Mouse (Mus musculus) thymus, postnatal 0 days (tissue): Measurements from ENCODE around the gene Nenf. TPM values are rescaled to one million over a fixed set of nuclear protein-coding genes. Genes with fewer than 3 reads are reported as not detected.

ENCODE experiments used
- DNase-seq: peaks from one replicate; pipeline ENCODE4 v3.0.0-alpha.2; 2015; ENCODE audit warnings: low spot score
- polyA plus RNA-seq: library from polyadenylated mRNA; unstranded; fragments of >200 nt; fragmentation: Nextera tagmentation; extraction: Ambion mirVana; gene quantifications from 2 replicates; pipeline ENCODE4 v1.2.1, GENCODE M21; 2015

Nenf gene
- polyA plus RNA-seq, 1 experiment from 2014 or later = 47.2 TPM

GRCm38 (mm10) chr1:191283110-191284040, 34.6 kb downstream of the Nenf start:
- no peak for DNase-seq

GRCm38 (mm10) chr1:191282319-191282718, 35.7 kb downstream of the Nenf start:
- DNase-seq = no peak

GRCm38 (mm10) chr1:191281171-191281570, 36.8 kb downstream of the Nenf start:
- no peak for DNase-seq

DNA sequence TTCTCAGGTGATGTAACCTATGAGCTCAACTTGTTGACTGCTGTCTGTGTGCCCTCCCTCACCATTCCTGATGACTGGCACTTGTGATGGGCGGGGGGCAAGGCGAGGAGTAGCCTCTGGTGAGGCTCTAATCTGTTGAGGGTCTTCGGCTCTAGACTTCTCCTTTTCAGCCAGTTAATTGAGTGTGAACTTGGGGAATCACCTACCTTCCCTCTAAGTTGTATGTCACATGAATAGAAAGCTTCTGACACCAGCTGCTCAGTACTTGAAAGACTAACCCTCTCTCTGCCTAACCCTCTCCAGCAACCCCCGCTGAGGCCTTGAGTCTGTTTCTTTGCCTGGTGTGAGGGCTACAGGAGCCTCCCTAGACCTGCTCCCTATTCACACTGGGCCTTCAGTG, 39.7 kb downstream of the Nenf start:
- no peak for DNase-seq

GRCm38 (mm10) chr1:191277549-191278059, 40.4 kb downstream of the Nenf start:
- DNase-seq = no peak

DNA sequence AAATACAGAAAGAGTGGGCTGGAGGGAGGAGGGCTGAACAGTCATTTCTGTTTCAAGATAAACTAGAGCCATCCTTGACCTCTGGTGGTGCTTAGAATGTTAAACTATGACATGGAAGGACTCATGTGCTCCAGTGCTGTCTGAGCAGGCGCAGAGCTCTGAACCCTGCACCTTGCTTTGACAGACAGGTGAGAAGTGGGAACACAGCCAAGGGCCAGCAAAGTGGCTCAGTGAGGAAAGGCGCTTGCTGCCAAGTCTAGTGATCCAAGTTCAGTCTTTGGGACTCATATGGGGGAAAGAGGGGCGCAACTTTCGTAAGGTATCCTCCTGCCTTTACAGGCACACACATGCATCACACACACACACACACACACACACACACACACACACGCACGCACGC, 41.8 kb downstream of the Nenf start:
- DNase-seq = no peak

GRCm38 (mm10) chr1:191275527-191275926, 42.5 kb downstream of the Nenf start:
- peak; percentile 67 for DNase-seq

GRCm38 (mm10) chr1:191272660-191273059, 45.3 kb downstream of the Nenf start:
- DNase-seq = no peak

GRCm38 (mm10) chr1:191269648-191269952, 48.4 kb downstream of the Nenf start:
- DNase-seq = no peak

GRCm38 (mm10) chr1:191268797-191269647, 49.0 kb downstream of the Nenf start:
- no peak for DNase-seq

DNA sequence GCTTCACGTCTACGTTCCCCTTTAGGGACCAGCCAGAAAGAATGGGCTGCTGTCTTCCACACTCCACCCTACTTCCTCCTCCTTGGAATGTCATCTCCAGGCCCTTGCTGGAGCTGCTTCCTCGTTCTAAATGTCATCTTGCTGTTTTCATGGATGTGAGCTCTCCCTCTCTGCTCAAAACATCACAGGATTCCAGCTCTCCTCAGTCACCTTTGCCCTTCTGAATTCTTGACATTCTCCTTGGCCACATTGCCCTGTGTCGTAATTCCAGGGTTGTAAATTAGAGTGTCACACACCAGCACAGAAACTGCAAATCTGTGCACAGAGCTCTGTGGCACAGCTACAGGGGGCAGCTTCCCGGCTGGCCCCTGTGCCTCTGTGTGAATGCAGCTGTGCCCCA, 50.1 kb downstream of the Nenf start:
- DNase-seq = no peak

DNA sequence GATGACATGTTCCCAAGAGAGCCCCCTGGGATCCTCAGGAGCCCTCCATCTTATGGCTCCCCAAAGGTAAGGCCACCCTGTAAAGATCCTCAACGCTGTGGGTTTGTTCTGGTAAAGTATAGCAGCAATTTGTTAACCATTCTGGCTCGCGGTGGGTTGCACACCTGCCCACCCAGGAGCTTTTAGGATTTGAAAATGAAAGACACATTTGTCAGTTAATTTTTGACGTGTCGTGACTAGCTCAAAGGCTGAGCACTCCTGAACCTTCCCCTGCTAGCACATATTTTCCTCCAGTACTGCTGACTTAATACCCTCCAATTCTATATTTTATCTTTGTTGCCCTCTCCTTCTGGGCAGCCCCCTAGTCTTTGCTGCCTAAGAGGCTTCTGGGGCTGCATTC, 50.8 kb downstream of the Nenf start:
- DNase-seq = no peak

GRCm38 (mm10) chr1:191263471-191263870, 54.5 kb downstream of the Nenf start:
- DNase-seq = no peak

DNA sequence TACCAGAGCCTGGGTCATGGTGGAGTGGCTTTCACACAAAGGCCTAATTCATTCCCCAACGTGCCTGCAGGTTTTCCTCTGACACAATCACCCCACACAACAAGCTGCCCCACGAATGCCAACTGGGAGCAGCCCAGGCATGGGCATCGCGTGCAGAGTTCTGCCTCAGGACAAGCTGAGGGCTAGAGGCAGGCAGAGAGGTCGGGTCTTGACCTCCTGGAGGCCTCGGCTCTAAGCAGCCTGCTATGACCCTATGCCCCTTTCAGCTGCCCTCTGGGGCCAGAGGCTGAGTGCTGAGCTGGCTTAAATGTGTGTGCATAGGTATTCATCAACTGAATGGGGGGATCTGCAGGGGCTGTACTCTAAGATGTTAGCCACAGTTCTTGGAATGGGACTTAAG, 56.1 kb downstream of the Nenf start:
- no peak for DNase-seq

DNA sequence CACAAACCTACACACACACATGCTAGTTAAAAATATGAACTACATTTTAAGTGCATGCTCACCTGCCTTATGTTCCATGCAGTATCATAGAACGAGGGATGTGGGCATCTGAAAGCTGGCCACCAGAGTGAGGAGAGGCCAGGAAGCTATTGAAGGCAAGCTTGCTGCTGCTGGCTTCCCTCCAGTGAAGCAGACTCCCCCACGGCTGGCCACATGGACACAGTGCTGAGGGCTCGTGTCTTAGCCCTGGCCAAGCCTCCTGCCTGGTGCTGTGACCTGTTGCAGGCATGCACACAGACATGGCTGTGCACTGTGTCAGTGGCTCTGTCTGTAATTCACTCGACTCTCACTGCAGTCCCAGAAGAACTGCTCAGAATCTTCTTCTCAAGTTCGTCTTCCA, 58.3 kb downstream of the Nenf start:
- DNase-seq = no peak

- peak; percentile 62 for DNase-seq
Measured at GRCm38 (mm10) chr1:191259121-191259520, 58.9 kb downstream of the Nenf start.

- no peak for DNase-seq
Measured at GRCm38 (mm10) chr1:191258521-191258920, 59.5 kb downstream of the Nenf start.

DNA sequence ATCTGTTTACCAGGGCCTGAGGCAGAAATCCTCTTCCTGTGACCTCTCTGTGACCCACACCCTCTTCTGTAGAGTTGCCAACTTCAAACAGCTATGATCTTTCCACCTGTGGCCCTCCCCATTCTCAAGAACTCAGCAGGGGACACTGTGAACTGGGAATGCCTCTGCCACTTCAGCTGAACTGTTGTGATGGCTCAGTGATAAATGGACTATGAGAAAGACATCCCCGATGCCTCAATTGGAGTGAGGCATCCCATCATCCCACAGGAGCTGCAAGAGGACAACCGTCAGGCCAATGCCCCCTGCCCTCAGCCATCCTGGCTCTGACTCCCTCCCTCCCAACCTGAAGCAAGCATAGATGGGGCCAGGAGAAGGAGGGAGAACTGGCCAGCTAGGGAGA, 60.0 kb downstream of the Nenf start:
- no peak for DNase-seq

DNA sequence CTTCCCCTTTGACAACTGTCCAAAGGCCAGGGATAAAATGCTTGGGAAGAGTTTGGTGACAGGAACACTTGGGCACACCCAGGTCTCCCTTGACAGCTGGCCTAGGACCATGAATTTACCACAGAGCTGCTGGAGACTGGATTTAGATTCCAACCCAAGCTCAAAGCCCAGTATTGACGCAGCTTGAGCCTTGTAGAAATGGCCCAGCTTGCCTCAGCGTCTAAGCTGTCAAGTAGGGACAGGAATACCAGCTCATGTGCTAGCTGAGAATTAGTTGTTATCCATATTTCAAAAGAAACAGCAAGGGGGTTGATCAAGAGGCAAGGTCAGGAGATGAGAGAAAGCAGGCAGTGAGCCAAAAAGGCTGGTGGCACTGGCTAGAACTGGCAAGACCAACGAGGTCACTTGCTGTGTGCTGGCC, 60.6 kb downstream of the Nenf start:
- no peak for DNase-seq
